In genomic region chr19:6388006-6388405, GRCm38 (mm10) we compare ENCODE assay signal across 12 mouse cellular contexts. TPM values are rescaled to one million over a fixed set of nuclear protein-coding genes. Genes with fewer than 3 reads are reported as not detected.
DNase-seq lines count a peak whose midpoint lies in the region; ATAC-seq and TF ChIP-seq lines count a peak whose summit lies in the region.
"Had no signal": no experiment of that assay in that cellular context is flagged by ENCODE, and none has a peak within 500 bp of the region (broad histone marks: within the 10 kb centered on the region; RNA-seq: fewer than 3 reads in every experiment).

No protein-coding gene starts in this region.

- no peaks in the 10 kb centered on the region for H3K9me3 ChIP-seq in heart, embryonic 11.5 days (replicated peaks; ENCODE audit: control insufficient read depth, low read length)
- H3K9me3 ChIP-seq: heart, embryonic 15.5 days; liver, embryonic 12.5 days had no signal

- H3K27me3 ChIP-seq in heart, embryonic 11.5 days (ENCODE audit: control insufficient read depth, insufficient read depth, low read length) = no peaks in the 10 kb centered on the region
- H3K27me3 ChIP-seq in testis, adult 2 months (ENCODE audit: control insufficient read depth, insufficient read depth, low read length) = no peaks in the 10 kb centered on the region
- H3K27me3 ChIP-seq: heart, embryonic 15.5 days had no signal

- peak; percentile 9; the same call in 1 of the 2 replicates for TF ChIP-seq CTCF in testis, adult 2 months (IDR thresholded peaks at IDR 0.05; ENCODE audit: control insufficient read depth, insufficient read depth, insufficient replicate concordance, low read depth, low read length)

- H3K4me2 ChIP-seq in heart, embryonic 11.5 days = no peak overlapping the region
- H3K4me2 ChIP-seq: heart, embryonic 15.5 days; liver, embryonic 12.5 days had no signal

- no peak overlapping the region for H3K27ac ChIP-seq in heart, embryonic 11.5 days (ENCODE audit: low read depth, low read length)
- no peak overlapping the region for H3K27ac ChIP-seq in testis, adult 2 months (ENCODE audit: control insufficient read depth, insufficient read depth, low read depth, low read length)
- H3K27ac ChIP-seq: heart, embryonic 15.5 days; liver, embryonic 12.5 days had no signal

- no peak overlapping the region for H3K4me3 ChIP-seq in heart, embryonic 11.5 days (ENCODE audit: low read depth, low read length)
- H3K4me3 ChIP-seq in testis, adult 2 months (ENCODE audit: control insufficient read depth, low read depth, low read length) = no peak overlapping the region
- H3K4me3 ChIP-seq: heart, embryonic 15.5 days; liver, embryonic 12.5 days had no signal

- DNase-seq in heart, adult 18-20 months = peak; percentile 63 to 77
- no peak for DNase-seq in testis, postnatal 10 days (ENCODE audit: low spot score)
- DNase-seq in cerebellum, postnatal 36 days = peak; percentile 62 to 71
- no peak for DNase-seq in T-cell, adult 2 months (ENCODE audit: low spot score)
- DNase-seq in layer of hippocampus, adult 9-10 months (ENCODE audit: low spot score) = no peak
- DNase-seq: kidney, adult 2 months; right cerebral cortex, adult 18-20 months had no signal

- H3K36me3 ChIP-seq in heart, embryonic 11.5 days (ENCODE audit: control insufficient read depth, insufficient read depth, low read length) = peaks cover 11% of the 10 kb centered on the region
- H3K36me3 ChIP-seq in testis, adult 2 months (ENCODE audit: control insufficient read depth, insufficient read depth, low read length) = no peaks in the 10 kb centered on the region
- H3K36me3 ChIP-seq: liver, embryonic 12.5 days had no signal

- H3K4me1 ChIP-seq in heart, embryonic 11.5 days (ENCODE audit: control insufficient read depth, insufficient read depth, low read length) = peaks cover 30% of the 10 kb centered on the region
- no peaks in the 10 kb centered on the region for H3K4me1 ChIP-seq in testis, adult 2 months (ENCODE audit: control insufficient read depth, insufficient read depth, low read length)

- TF ChIP-seq POLR2A in testis, adult 2 months (IDR thresholded peaks at IDR 0.05; ENCODE audit: control insufficient read depth, low read depth, low read length) = no peak

- 79% methylated on average over 13 of the region's 13 CpGs for WGBS in heart, embryonic 11.5 days (ENCODE audit: insufficient replicate concordance)

- no peak overlapping the region for H3K9ac ChIP-seq in heart, embryonic 11.5 days (ENCODE audit: low read depth, low read length)
- H3K9ac ChIP-seq: heart, embryonic 15.5 days; liver, embryonic 12.5 days had no signal

- no peak for ATAC-seq in heart, embryonic 11.5 days (replicated peaks; ENCODE audit: insufficient number of reproducible peaks, low FRiP score, low TSS enrichment)
- ATAC-seq: liver, embryonic 12.5 days had no signal

RNA-seq across cellular contexts. Expression of gene Pygm, which starts 3.8 kb away (rescaled TPM):
- total RNA-seq in heart, adult 18-20 months (2021) = 1,000 to 10,000 TPM; 1,224 to 1,269 TPM
- 149 and 178 TPM in 2 replicates for polyA plus RNA-seq in heart, embryonic 11.5 days (2014; fragmentation: Nextera tagmentation; extraction: Ambion mirVana)
- polyA plus RNA-seq in testis, adult 2 months (2012; rRNA removed) = 6.9 and 7.6 TPM in 2 replicates

RNA-seq across cellular contexts. Expression of gene Rasgrp2, which starts 11.1 kb away (rescaled TPM):
- 10 to 100 TPM; 37.7 to 53.4 TPM for total RNA-seq in heart, adult 18-20 months (2021)
- polyA plus RNA-seq in heart, embryonic 11.5 days (2014; fragmentation: Nextera tagmentation; extraction: Ambion mirVana) = 41.5 and 42.7 TPM in 2 replicates
- 8.2 and 8.4 TPM in 2 replicates for polyA plus RNA-seq in testis, adult 2 months (2012; rRNA removed)

RNA-seq across cellular contexts. Expression of gene Sf1, which starts 24.5 kb away (rescaled TPM):
- total RNA-seq in heart, adult 18-20 months (2021) = 10 to 100 TPM; 66.5 to 94.7 TPM
- polyA plus RNA-seq in heart, embryonic 11.5 days (2014; fragmentation: Nextera tagmentation; extraction: Ambion mirVana) = 106 and 124 TPM in 2 replicates
- polyA plus RNA-seq in testis, adult 2 months (2012; rRNA removed) = 167 and 174 TPM in 2 replicates

RNA-seq across cellular contexts. Expression of gene Nrxn2, which starts 30.5 kb away (rescaled TPM):
- total RNA-seq in heart, adult 18-20 months (2021) = 1 to 10 TPM; 4.3 to 4.8 TPM
- polyA plus RNA-seq in heart, embryonic 11.5 days (2014; fragmentation: Nextera tagmentation; extraction: Ambion mirVana) = 1.5 and 1.6 TPM in 2 replicates
- polyA plus RNA-seq in testis, adult 2 months (2012; rRNA removed) = 2.5 and 3.2 TPM in 2 replicates
- total RNA-seq: megakaryocyte, adult 5-6 weeks had no signal

RNA-seq across cellular contexts. Expression of gene Map4k2, which starts 47.1 kb away (rescaled TPM):
- 10 to 100 TPM; 30.7 to 43.0 TPM for total RNA-seq in heart, adult 18-20 months (2021)
- 9.6 and 10.1 TPM in 2 replicates for polyA plus RNA-seq in heart, embryonic 11.5 days (2014; fragmentation: Nextera tagmentation; extraction: Ambion mirVana)
- 21.4 and 24.8 TPM in 2 replicates for polyA plus RNA-seq in testis, adult 2 months (2012; rRNA removed)

Comparison
In these comparisons a context has a peak if more than half of its experiments do, and no peak if none do; other contexts are left out.
1. DNase-seq: peak in heart, adult 18-20 months (2 of 2) and cerebellum, postnatal 36 days (2 of 2); none in testis, postnatal 10 days (single experiment), T-cell, adult 2 months (single experiment) and layer of hippocampus, adult 9-10 months (single experiment).
2. RNA of gene Pygm, which starts 3.8 kb away (polyA plus RNA-seq): 149 to 178 TPM in heart, embryonic 11.5 days; 6.9 to 7.6 TPM in testis, adult 2 months; every median in the first group is over 10 times any median in the second.